In genomic region chrX:169439546-169439945, GRCm38 (mm10) we compare ENCODE assay signal across 35 mouse cellular contexts.
"Had no signal": no experiment of that assay in that cellular context is flagged by ENCODE, and none has a peak within 500 bp of the region (broad histone marks: within the 10 kb centered on the region; RNA-seq: fewer than 3 reads in every experiment).

No protein-coding gene starts in this region.

- H3K9me3 ChIP-seq: heart, embryonic 10.5 days; heart, embryonic 12.5 days; heart, embryonic 13.5 days; heart, embryonic 15.5 days; hindbrain, embryonic 10.5 days; hindbrain, embryonic 12.5 days; hindbrain, embryonic 13.5 days; hindbrain, embryonic 15.5 days; intestine, embryonic 15.5 days; kidney, embryonic 15.5 days had no signal

- H3K27me3 ChIP-seq: heart, embryonic 12.5 days; heart, embryonic 13.5 days; heart, embryonic 15.5 days; hindbrain, embryonic 15.5 days; intestine, embryonic 15.5 days; kidney, embryonic 15.5 days had no signal

- ATAC-seq: hindbrain, embryonic 16.5 days; hindbrain, postnatal 0 days; inflammation-experienced regulatory T-cells, adult 6 months; intestine, embryonic 15.5 days; intestine, embryonic 16.5 days; intestine, postnatal 0 days had no signal

- H3K4me2 ChIP-seq: heart, embryonic 11.5 days; heart, embryonic 12.5 days; heart, embryonic 13.5 days; heart, embryonic 15.5 days; hindbrain, embryonic 12.5 days; hindbrain, embryonic 13.5 days; hindbrain, embryonic 14.5 days; hindbrain, embryonic 15.5 days; intestine, embryonic 15.5 days; kidney, embryonic 15.5 days had no signal

- DNase-seq: heart, adult 2 months; heart, postnatal 10 days; heart, postnatal 14 days; heart, postnatal 36 days; heart, postnatal 4 days; kidney, adult 11 months; kidney, adult 18-20 months; kidney, adult 2 months; kidney, adult 8-10 months; kidney, adult 9 months; kidney, postnatal 10 days; kidney, postnatal 14 days; kidney, postnatal 25 days; kidney, postnatal 36 days; kidney, postnatal 4 days; layer of hippocampus, adult 9-11 months had no signal

- H3K36me3 ChIP-seq: heart, embryonic 10.5 days; heart, embryonic 12.5 days; heart, embryonic 13.5 days; heart, embryonic 15.5 days; hindbrain, embryonic 10.5 days; hindbrain, embryonic 12.5 days; hindbrain, embryonic 13.5 days; hindbrain, embryonic 15.5 days; intestine, embryonic 15.5 days; kidney, embryonic 15.5 days had no signal

- H3K9ac ChIP-seq: heart, embryonic 12.5 days; heart, embryonic 13.5 days; heart, embryonic 15.5 days; hindbrain, embryonic 12.5 days; hindbrain, embryonic 13.5 days; hindbrain, embryonic 14.5 days; hindbrain, embryonic 15.5 days; intestine, embryonic 15.5 days; kidney, embryonic 15.5 days had no signal

- H3K27ac ChIP-seq: heart, adult 2 months; heart, embryonic 10.5 days; heart, embryonic 13.5 days; heart, embryonic 15.5 days; hindbrain, embryonic 10.5 days; hindbrain, embryonic 12.5 days; hindbrain, embryonic 13.5 days; hindbrain, embryonic 14.5 days; hindbrain, embryonic 15.5 days; hindbrain, postnatal 0 days; intestine, embryonic 15.5 days; kidney, embryonic 15.5 days; kidney, postnatal 0 days; layer of hippocampus, adult 2 months had no signal

- H3K4me3 ChIP-seq: heart, adult 2 months; heart, embryonic 10.5 days; heart, embryonic 12.5 days; heart, embryonic 13.5 days; heart, embryonic 15.5 days; hindbrain, embryonic 10.5 days; hindbrain, embryonic 12.5 days; hindbrain, embryonic 13.5 days; hindbrain, embryonic 15.5 days; intestine, embryonic 15.5 days; kidney, embryonic 15.5 days; layer of hippocampus, adult 2 months had no signal

- H3K4me1 ChIP-seq: heart, embryonic 10.5 days; heart, embryonic 12.5 days; heart, embryonic 13.5 days; heart, embryonic 15.5 days; hindbrain, embryonic 10.5 days; hindbrain, embryonic 12.5 days; hindbrain, embryonic 13.5 days; hindbrain, embryonic 15.5 days; intestine, embryonic 15.5 days; kidney, embryonic 15.5 days had no signal
